Mouse (Mus musculus) left cerebral cortex, adult 18-20 months (tissue): Measurements from ENCODE around the gene 5730507C01Rik. TPM values are rescaled to one million over a fixed set of nuclear protein-coding genes. Genes with fewer than 3 reads are reported as not detected.
"Not testable (repeated sequence)": the region's sequence is repeated elsewhere in the genome, so short reads cannot be mapped to it uniquely, and the experiment has no call there.

ENCODE experiments used
- DNase-seq, 2 experiments: peaks; one replicate each; pipeline ENCODE4 v3.0.0; 2021 to 2022; ENCODE audit warnings: low spot score in 2 of 2, mixed read lengths in 1 of 2
- long read RNA-seq, 2 experiments: library from polyadenylated mRNA; stranded (forward); transcript quantifications; one replicate each; pipeline ENCODE4 v2.0.0; 2021
- total RNA-seq, 2 experiments: library from RNA; stranded (reverse); gene quantifications; 2 replicates each; pipeline ENCODE4 v1.2.3; 2021

The 5730507C01Rik gene
- under 1 TPM; 0.42 to 0.70 TPM for total RNA-seq
- long read RNA-seq, experiment 1, partial matches to known transcripts, result 0 of 1 reads
- long read RNA-seq, experiment 1, other reads (novel, unspliced or antisense), result 0 of 1 reads
- long read RNA-seq, experiment 2, result 0 reads

DNA sequence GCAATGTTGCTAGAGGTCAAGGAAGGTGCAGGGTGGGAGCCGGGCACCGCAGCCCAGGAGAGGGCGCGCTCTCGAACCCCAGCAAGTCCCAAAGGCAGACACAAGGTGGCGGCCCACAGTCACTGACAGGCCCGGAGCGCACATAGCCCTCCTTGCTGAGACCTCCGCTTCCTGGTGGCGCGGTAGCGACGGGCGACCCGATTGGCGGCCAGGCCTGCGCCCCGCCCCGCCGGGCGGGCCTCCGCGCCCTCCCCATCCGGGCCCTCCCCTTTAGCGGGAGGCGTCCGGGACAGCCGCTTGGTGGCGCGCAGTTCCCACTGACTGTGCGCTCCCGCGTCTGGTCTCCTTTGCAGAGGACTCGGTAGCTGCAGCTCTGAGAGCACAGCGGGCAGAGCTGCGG lies at the start of gene 5730507C01Rik:
Gene 5730507C01Rik, plus strand, starts transcription at position 340 of the 400 bp plus-strand sequence.
- DNase-seq, result peak; percentile 1 to 3

DNA sequence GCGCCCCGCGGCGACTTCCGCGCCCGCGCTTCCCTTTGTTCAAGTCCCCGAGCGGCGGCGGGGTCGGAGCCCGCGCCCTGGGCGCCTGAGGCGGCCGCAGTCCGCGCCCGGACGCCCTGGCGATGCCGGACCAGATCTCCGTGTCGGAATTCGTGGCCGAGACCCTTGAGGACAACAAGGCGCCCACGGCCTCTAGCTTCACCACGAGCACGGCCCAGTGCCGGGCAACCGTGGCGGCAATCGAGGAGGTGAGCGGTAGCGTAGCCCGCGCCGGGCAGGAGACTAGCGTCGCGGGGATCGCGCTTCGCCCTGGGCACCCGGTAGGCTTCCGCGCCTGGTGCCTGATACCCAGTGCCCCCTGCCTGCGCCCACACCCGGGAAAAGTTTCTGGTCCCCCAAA lies 306 bp downstream of the 5730507C01Rik start:
- not testable (repeated sequence) for DNase-seq

DNA sequence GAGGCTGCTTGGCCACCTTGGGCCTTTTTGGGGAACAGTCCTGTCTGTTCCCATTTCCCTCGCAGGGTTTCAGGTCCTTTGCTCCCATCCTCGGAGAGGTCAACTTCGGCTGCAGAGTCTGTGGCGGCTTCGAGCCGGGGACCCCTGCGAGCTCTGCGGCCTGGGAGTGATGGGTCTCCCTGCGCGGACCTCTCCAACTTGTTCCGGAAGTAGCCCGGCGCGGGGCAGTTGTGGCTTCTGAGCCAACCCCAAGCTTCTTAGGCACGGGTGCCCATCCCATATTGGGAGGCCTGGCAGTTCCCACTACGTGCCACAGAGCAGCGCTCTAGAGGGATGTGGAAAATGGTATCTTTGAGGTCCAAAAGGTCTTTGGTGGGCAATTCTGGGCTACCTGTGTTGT lies 767 bp downstream of the 5730507C01Rik start:
- DNase-seq, result not testable (repeated sequence)
